Comparison of ENCODE assay signal across 9 mouse cellular contexts in genomic region chr13:21264366-21264765, GRCm38 (mm10). TPM values are rescaled to one million over a fixed set of nuclear protein-coding genes. Genes with fewer than 3 reads are reported as not detected.
DNase-seq lines count a peak whose midpoint lies in the region; ATAC-seq lines count a peak whose summit lies in the region.
"Had no signal": no experiment of that assay in that cellular context is flagged by ENCODE, and none has a peak within 500 bp of the region (broad histone marks: within the 10 kb centered on the region; RNA-seq: fewer than 3 reads in every experiment).

No protein-coding gene starts in this region.

- H3K4me2 ChIP-seq in forebrain, embryonic 15.5 days (replicated peaks) = peak overlapping the region; percentile 35

- H3K4me3 ChIP-seq in forebrain, embryonic 15.5 days = peak overlapping the region; percentile 33

- WGBS in forebrain, embryonic 15.5 days = 2% methylated on average over 11 of the region's 11 CpGs

- H3K27ac ChIP-seq in forebrain, embryonic 15.5 days (replicated peaks) = no peak overlapping the region

- DNase-seq in left cerebral cortex, adult 18-20 months (ENCODE audit: low spot score in 2 of 2) = peak; percentile 61 to 67
- no peak for DNase-seq in left cerebral cortex, postnatal 10 days (ENCODE audit: extremely low spot score in 1 of 2, low spot score in 2 of 2)
- DNase-seq in c-Kit-positive CD71-positive TER-119-negative erythroid progenitor cells, embryonic 14.5 days (ENCODE audit: low read depth) = peak; percentile 77
- DNase-seq in liver = peak; percentile 80
- peak; percentile 47 for DNase-seq in right cerebral cortex, postnatal 25 days
- no peak for DNase-seq in gastrocnemius, postnatal 10 days
- no peak for DNase-seq in kidney, adult 8-10 months

- no peaks in the 10 kb centered on the region for H3K9me3 ChIP-seq in forebrain, embryonic 15.5 days

- H3K9ac ChIP-seq in forebrain, embryonic 15.5 days (replicated peaks) = no peak overlapping the region; the same call in 1 of the 2 replicates

- ATAC-seq in forebrain, embryonic 15.5 days (replicated peaks) = no peak

- no peaks in the 10 kb centered on the region for H3K36me3 ChIP-seq in forebrain, embryonic 15.5 days

- H3K27me3 ChIP-seq in forebrain, embryonic 15.5 days = peaks cover 14% of the 10 kb centered on the region; the same call in 1 of the 2 replicates

- intact Hi-C loops in left cerebral cortex, postnatal 10 days (cut with DNase I) = no loop called here

- 0 out of 2 replicates have a peak, but pooled peaks cover 12% of the 10 kb centered on the region for H3K4me1 ChIP-seq in forebrain, embryonic 15.5 days

RNA-seq across cellular contexts. Expression of gene Gpx5, which starts 28.2 kb away (rescaled TPM):
- not detected for total RNA-seq in left cerebral cortex, adult 18-20 months (2021)
- total RNA-seq in left cerebral cortex, postnatal 10 days (2021) = not detected
- not detected in 2 replicates for polyA plus RNA-seq in forebrain, embryonic 15.5 days (2015; fragmentation: Nextera tagmentation; extraction: Ambion mirVana)
- not detected for total RNA-seq in gastrocnemius, postnatal 10 days (2021)
- polyA plus RNA-seq: frontal cortex, adult 2 months had no signal

RNA-seq across cellular contexts. Expression of gene Gpx6, which starts 47.6 kb away (rescaled TPM):
- total RNA-seq in left cerebral cortex, adult 18-20 months (2021) = under 1 TPM; 0.33 to 0.37 TPM
- not detected for total RNA-seq in left cerebral cortex, postnatal 10 days (2021)
- not detected in 2 replicates for polyA plus RNA-seq in forebrain, embryonic 15.5 days (2015; fragmentation: Nextera tagmentation; extraction: Ambion mirVana)
- not detected for total RNA-seq in gastrocnemius, postnatal 10 days (2021)

Comparison
In these comparisons a context has a peak if more than half of its experiments do, and no peak if none do; other contexts are left out.
1. DNase-seq: peak in left cerebral cortex, adult 18-20 months (2 of 2), c-Kit-positive CD71-positive TER-119-negative erythroid progenitor cells, embryonic 14.5 days (single experiment), liver (single experiment) and right cerebral cortex, postnatal 25 days (single experiment); none in left cerebral cortex, postnatal 10 days (0 of 2), gastrocnemius, postnatal 10 days (single experiment) and kidney, adult 8-10 months (0 of 2).